Mouse (Mus musculus): Measurements from ENCODE around the gene Osbp.

Osbp gene

DNA sequence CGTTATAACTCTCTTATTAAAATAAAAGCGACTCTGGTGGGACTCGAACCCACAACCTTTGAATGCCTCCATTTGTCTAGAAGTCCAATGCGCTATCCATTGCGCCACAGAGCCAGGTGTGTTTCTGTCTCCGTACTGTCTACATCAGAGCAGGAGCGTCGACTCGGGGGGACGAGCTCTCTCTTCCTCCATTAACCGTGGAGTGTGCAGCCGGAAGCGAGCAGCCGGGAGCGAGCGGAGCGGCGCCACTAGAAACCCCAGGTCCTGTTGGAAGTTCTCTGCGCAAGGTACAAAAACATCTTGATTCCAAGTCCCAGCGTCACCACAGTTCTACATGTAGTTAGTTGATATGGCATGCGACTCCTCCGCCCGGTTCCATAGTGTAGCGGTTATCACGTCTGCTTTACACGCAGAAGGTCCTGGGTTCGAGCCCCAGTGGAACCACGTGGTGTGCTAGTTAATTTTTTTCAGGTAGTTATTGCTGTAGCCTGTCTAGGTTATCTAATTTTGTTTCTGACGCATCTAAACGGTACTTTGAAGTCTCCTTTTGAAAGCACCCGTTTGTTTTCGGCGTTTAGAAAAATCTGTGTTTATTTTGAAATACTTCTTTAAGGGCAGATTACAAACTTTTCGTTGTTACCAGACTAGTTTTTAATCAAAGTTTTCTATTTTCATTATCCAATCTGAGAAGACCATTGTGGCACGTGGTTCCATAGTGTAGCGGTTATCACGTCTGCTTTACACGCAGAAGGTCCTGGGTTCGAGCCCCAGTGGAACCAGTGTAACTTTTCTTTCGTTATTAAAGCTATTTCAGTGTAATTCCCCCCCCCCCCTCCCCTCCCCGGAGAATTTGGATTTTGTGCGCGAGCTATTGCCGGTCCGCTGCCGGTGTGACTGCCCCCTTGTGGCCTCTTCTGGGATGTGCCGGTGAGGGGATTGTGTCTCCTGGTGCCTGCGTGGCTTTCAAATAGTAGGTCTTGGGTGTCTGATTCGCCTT, 46.1 kb downstream of the Osbp start:
- DNase-seq = peak; percentile 88

GRCm38 (mm10) chr19:12012615-12013014, 46.9 kb downstream of the Osbp start:
- DNase-seq = no peak

- peak; percentile 72 for DNase-seq
Measured at GRCm38 (mm10) chr19:12013228-12013627, 47.5 kb downstream of the Osbp start.

DNA sequence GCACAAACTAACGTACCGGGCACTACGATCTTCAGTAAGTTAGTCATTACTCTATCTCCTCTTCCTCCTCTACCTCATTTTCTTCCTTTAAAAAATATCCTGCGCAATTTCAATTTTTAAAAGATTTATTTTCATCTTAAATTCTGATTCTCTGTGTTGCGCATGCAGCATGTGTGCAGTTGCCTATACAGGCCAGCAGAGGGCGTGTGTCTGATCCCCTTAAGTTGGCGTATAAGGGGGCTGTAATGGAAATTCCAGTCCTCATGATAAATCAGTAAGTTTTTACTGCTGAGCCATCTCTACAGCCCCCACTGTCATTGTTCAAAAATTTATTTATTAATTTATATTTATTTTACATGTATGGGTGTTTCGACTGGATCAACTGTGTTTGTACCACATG, 50.0 kb downstream of the Osbp start:
- no peak for DNase-seq

DNA sequence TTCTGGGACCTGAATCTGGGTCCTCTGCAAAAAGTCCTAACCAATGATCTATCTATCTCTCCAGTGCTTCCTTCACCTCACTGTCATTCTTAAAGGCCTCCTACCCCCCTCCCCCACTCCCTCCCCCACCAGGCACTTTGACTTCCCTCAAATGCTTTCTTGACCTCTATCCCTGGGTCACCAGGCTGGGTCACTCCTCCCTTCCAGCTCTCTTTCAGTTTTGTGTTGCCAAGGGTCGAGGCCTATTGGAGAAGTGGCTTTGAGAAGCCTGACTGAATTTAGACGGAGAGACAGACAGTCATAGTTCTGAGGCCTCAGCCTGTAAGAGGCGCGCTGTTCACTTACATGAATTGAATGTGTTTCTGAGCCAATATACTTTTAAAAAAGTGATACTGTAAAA, 50.5 kb downstream of the Osbp start:
- no peak for DNase-seq

DNA sequence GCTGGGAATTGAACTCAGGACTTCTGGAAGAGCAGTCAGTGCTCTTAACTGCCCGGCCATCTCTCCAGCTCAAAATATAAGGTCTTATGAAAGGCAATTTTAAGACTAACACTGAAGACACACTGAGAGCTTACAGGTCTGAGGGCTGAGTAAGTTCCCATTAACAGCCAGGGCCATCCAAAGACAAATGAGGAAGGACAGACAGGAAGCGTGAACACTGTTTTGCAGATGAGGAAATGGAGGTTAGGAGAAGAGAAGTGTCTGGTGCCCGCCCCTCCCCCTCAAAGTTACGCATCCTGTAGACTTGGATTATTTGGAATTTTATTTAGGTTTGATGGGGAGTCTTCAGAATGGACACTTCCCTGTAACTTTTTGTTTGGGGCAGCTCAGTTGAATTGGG, 58.4 kb downstream of the Osbp start:
- peak; percentile 61 for DNase-seq

DNA sequence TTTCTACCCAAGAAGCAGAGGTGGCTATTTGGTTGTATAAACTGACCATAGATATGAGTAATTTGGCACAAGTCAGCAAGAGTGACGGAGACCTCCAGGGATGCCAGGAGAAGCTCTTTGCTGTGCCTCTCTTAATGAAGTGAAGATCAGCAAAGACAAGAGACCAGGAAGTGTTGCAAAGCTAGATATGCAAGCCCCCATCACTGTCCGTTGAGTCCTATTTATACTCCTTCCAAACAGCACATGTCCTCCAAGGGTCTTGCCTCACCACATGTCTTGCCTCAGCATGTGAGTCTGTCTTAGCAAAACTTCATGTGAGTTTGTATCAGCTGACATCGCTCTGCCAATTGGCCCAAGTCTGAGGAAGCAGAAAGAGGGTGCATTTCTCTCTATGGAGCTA, 59.6 kb downstream of the Osbp start:
- peak; percentile 39 for DNase-seq

GRCm38 (mm10) chr19:12026606-12027005, 60.9 kb downstream of the Osbp start:
- peak; percentile 55 for DNase-seq

GRCm38 (mm10) chr19:12037727-12038126, 72.0 kb downstream of the Osbp start:
- DNase-seq = no peak

GRCm38 (mm10) chr19:12041217-12041616, 75.5 kb downstream of the Osbp start, which contains the start of gene Olfr1423:
Gene Olfr1423 (minus strand): TSS chr19:12041317.
- DNase-seq = no peak

DNA sequence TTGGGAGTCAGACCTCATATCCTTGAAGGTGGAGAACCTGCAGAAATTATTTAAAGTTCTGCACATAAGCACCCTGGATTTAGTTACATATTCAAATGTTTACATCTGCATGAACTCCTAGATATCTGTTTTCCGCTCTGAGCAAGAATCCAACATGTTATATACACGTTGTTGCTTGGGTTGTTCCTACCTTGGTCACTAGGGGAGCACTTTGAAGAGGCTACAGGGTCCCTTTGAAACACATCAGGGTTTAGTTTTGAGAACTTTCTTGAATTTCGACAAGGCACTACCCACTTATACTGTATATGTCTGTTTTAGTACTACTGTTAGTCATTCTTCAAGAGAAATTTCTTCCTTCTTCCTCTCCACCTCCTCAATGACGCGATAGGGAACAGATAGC, 77.4 kb downstream of the Osbp start:
- DNase-seq = no peak

Data from layer of hippocampus, adult 9-11 months (tissue).